Mouse (Mus musculus) gastrocnemius, adult 8-10 months (tissue): ENCODE results near the gene Prrc2b. TPM values are rescaled to one million over a fixed set of nuclear protein-coding genes. Genes with fewer than 3 reads are reported as not detected.

ENCODE experiments used
- DNase-seq, 2 experiments: peaks; one replicate each; pipeline ENCODE4 v3.0.0; 2022; ENCODE audit warnings: low spot score in 2 of 2
- total RNA-seq, 4 experiments: library from RNA; stranded (reverse); gene quantifications; 2 replicates each; pipeline ENCODE4 v1.2.4; 2022

Prrc2b gene
- total RNA-seq, 4 experiments from 2014 or later, result 81.0 to 90.8 (median 85.9) TPM

GRCm38 (mm10) chr2:32182676-32183296 lies 31.9 kb downstream of the Prrc2b start:
- no peak for DNase-seq

GRCm38 (mm10) chr2:32187019-32187551 lies 36.2 kb downstream of the Prrc2b start:
- no peak for DNase-seq

- peak; percentile 55 to 66 for DNase-seq
These were observed 36.8 kb downstream of the Prrc2b start for GRCm38 (mm10) chr2:32187649-32188048.

GRCm38 (mm10) chr2:32189060-32189681 lies 38.3 kb downstream of the Prrc2b start:
- no peak for DNase-seq

GRCm38 (mm10) chr2:32190620-32191019 lies 39.7 kb downstream of the Prrc2b start:
- no peak for DNase-seq

- peak in 1 of 2 experiments; percentile 49 for DNase-seq
These were observed 41.1 kb downstream of the Prrc2b start for GRCm38 (mm10) chr2:32191872-32192507.

- no peak for DNase-seq
These were observed 48.1 kb downstream of the Prrc2b start for GRCm38 (mm10) chr2:32198977-32199376.

- no peak for DNase-seq
These were observed 49.2 kb downstream of the Prrc2b start for GRCm38 (mm10) chr2:32200033-32200432.

GRCm38 (mm10) chr2:32200712-32201111 lies 49.8 kb downstream of the Prrc2b start:
- DNase-seq, result no peak

GRCm38 (mm10) chr2:32201527-32201926 lies 50.6 kb downstream of the Prrc2b start:
- DNase-seq, result no peak

GRCm38 (mm10) chr2:32203853-32204252 lies 53.0 kb downstream of the Prrc2b start:
- DNase-seq, result no peak

GRCm38 (mm10) chr2:32207682-32208081 lies 56.8 kb downstream of the Prrc2b start:
- DNase-seq, result no peak

- DNase-seq, result no peak
These were observed 60.8 kb downstream of the Prrc2b start for GRCm38 (mm10) chr2:32211689-32212088.

- no peak for DNase-seq
These were observed 62.1 kb downstream of the Prrc2b start for GRCm38 (mm10) chr2:32213000-32213399.

GRCm38 (mm10) chr2:32215576-32215975 lies 64.7 kb downstream of the Prrc2b start:
- DNase-seq, result no peak

- DNase-seq, result no peak
These were observed 65.6 kb downstream of the Prrc2b start for GRCm38 (mm10) chr2:32216506-32216905.

- no peak for DNase-seq
These were observed 66.8 kb downstream of the Prrc2b start for GRCm38 (mm10) chr2:32217656-32218055.

GRCm38 (mm10) chr2:32218113-32218512 lies 67.2 kb downstream of the Prrc2b start:
- DNase-seq, result peak in 1 of 2 experiments; percentile 34

GRCm38 (mm10) chr2:32218541-32219334 lies 67.9 kb downstream of the Prrc2b start:
- DNase-seq, result no peak

GRCm38 (mm10) chr2:32219501-32219900 lies 68.6 kb downstream of the Prrc2b start:
- no peak for DNase-seq

GRCm38 (mm10) chr2:32220021-32220420 lies 69.1 kb downstream of the Prrc2b start:
- peak; percentile 26 to 64 for DNase-seq

GRCm38 (mm10) chr2:32220969-32221368 lies 70.1 kb downstream of the Prrc2b start:
- DNase-seq, result no peak
